ENCODE assay signal across 30 mouse cellular contexts in genomic region chr11:32407863-32408262, GRCm38 (mm10). TPM values are rescaled to one million over a fixed set of nuclear protein-coding genes. Genes with fewer than 3 reads are reported as not detected.
DNase-seq lines count a peak whose midpoint lies in the region; ATAC-seq and TF ChIP-seq lines count a peak whose summit lies in the region.
"Had no signal": no experiment of that assay in that cellular context is flagged by ENCODE, and none has a peak within 500 bp of the region (broad histone marks: within the 10 kb centered on the region; RNA-seq: fewer than 3 reads in every experiment).

No protein-coding gene starts in this region.

- no peak overlapping the region for H3K9ac ChIP-seq in heart, postnatal 0 days (replicated peaks; ENCODE audit: low read depth, low read length)
- H3K9ac ChIP-seq in lung, embryonic 15.5 days = no peak overlapping the region
- H3K9ac ChIP-seq: embryonic facial prominence, embryonic 12.5 days; forebrain, embryonic 15.5 days; heart, embryonic 12.5 days; limb, embryonic 12.5 days; liver, embryonic 12.5 days; midbrain, embryonic 13.5 days; stomach, embryonic 15.5 days had no signal

- no peak overlapping the region for H3K27ac ChIP-seq in heart, postnatal 0 days (ENCODE audit: low read depth)
- H3K27ac ChIP-seq in lung, embryonic 15.5 days = peak overlapping the region; percentile 16; the same call in 1 of the 2 replicates
- H3K27ac ChIP-seq: embryonic facial prominence, embryonic 12.5 days; forebrain, embryonic 10.5 days; forebrain, embryonic 15.5 days; gastrocnemius, adult 2 months; heart, adult 2 months; hindbrain, embryonic 13.5 days; limb, embryonic 12.5 days; liver, embryonic 12.5 days; midbrain, embryonic 13.5 days; stomach, embryonic 15.5 days had no signal

- ATAC-seq in heart, postnatal 0 days (ENCODE audit: insufficient read depth, low read depth) = peak; percentile 30; the same call in 1 of the 2 replicates
- ATAC-seq in lung, embryonic 15.5 days (ENCODE audit: borderline replicate concordance, extremely low read depth, low FRiP score, low TSS enrichment) = no peak
- ATAC-seq in granulocyte monocyte progenitor cell, adult 5-6 weeks (replicated peaks; ENCODE audit: poor library complexity, severe bottlenecking) = peak; percentile 84
- ATAC-seq: forebrain, embryonic 15.5 days; intestine, embryonic 16.5 days; liver, embryonic 12.5 days; midbrain, embryonic 13.5 days; Patski had no signal

- no peaks in the 10 kb centered on the region for H3K9me3 ChIP-seq in heart, postnatal 0 days (replicated peaks; ENCODE audit: control insufficient read depth, low read length)
- no peaks in the 10 kb centered on the region for H3K9me3 ChIP-seq in lung, embryonic 15.5 days
- H3K9me3 ChIP-seq: embryonic facial prominence, embryonic 12.5 days; forebrain, embryonic 10.5 days; forebrain, embryonic 15.5 days; heart, embryonic 12.5 days; hindbrain, embryonic 13.5 days; limb, embryonic 12.5 days; liver, embryonic 12.5 days; midbrain, embryonic 13.5 days; stomach, embryonic 15.5 days had no signal

- 52% methylated on average over 3 of the region's 3 CpGs for WGBS in heart, postnatal 0 days
- 76% methylated on average over 2 of the region's 3 CpGs for WGBS in lung, embryonic 15.5 days

- H3K36me3 ChIP-seq in heart, postnatal 0 days (replicated peaks; ENCODE audit: control insufficient read depth, insufficient read depth, low read length) = 0 out of 2 replicates have a peak, but pooled peaks cover 5% of the 10 kb centered on the region
- H3K36me3 ChIP-seq in lung, embryonic 15.5 days = peaks cover 53% of the 10 kb centered on the region

- 0 out of 2 replicates have a peak, but pooled peaks cover 12% of the 10 kb centered on the region for H3K4me1 ChIP-seq in heart, postnatal 0 days (ENCODE audit: control insufficient read depth, insufficient read depth)
- peaks cover 26% of the 10 kb centered on the region for H3K4me1 ChIP-seq in lung, embryonic 15.5 days
- H3K4me1 ChIP-seq: forebrain, embryonic 15.5 days; limb, embryonic 12.5 days had no signal

- DNase-seq in heart, postnatal 0 days (ENCODE audit: low spot score) = no peak
- no peak for DNase-seq in heart, postnatal 36 days
- no peak for DNase-seq in lung, postnatal 4 days
- DNase-seq in thymus, postnatal 25 days = no peak
- DNase-seq in frontal cortex, postnatal 14 days (ENCODE audit: low spot score in 2 of 2) = no peak
- DNase-seq: adrenal gland, postnatal 10 days; cerebellum, adult 11 months; cerebellum, adult 9-10 months; cerebellum, postnatal 36 days; embryo, embryonic 11 days; gastrocnemius, adult 2 months; gastrocnemius, postnatal 36 days; heart, adult 2 months; kidney, adult 9 months; kidney, postnatal 10 days; right cerebral cortex, postnatal 25 days; thymus, postnatal 14 days had no signal

- H3K4me3 ChIP-seq in heart, postnatal 0 days (ENCODE audit: low read depth, low read length) = no peak overlapping the region
- no peak overlapping the region for H3K4me3 ChIP-seq in lung, embryonic 15.5 days
- H3K4me3 ChIP-seq: embryonic facial prominence, embryonic 12.5 days; forebrain, embryonic 10.5 days; forebrain, embryonic 15.5 days; gastrocnemius, adult 2 months; heart, adult 2 months; heart, embryonic 12.5 days; hindbrain, embryonic 13.5 days; limb, embryonic 12.5 days; liver, embryonic 12.5 days; midbrain, embryonic 13.5 days; stomach, embryonic 15.5 days had no signal

- intact Hi-C loops in heart, postnatal 36 days (cut with DNase I) = no loop called here

- no peak for TF ChIP-seq CTCF in heart, postnatal 0 days (IDR thresholded peaks at IDR 0.05; ENCODE audit: low read depth)

- no peak for TF ChIP-seq EP300 in heart, postnatal 0 days (IDR thresholded peaks at IDR 0.05; ENCODE audit: low read depth)

- no peaks in the 10 kb centered on the region for H3K27me3 ChIP-seq in heart, postnatal 0 days (ENCODE audit: control insufficient read depth, insufficient read depth, low read length)
- H3K27me3 ChIP-seq in lung, embryonic 15.5 days = no peaks in the 10 kb centered on the region
- H3K27me3 ChIP-seq: embryonic facial prominence, embryonic 12.5 days; forebrain, embryonic 15.5 days; heart, embryonic 12.5 days; hindbrain, embryonic 13.5 days; limb, embryonic 12.5 days; liver, embryonic 12.5 days; midbrain, embryonic 13.5 days; Patski; stomach, embryonic 15.5 days had no signal

- H3K4me2 ChIP-seq in heart, postnatal 0 days (ENCODE audit: low read depth, low read length) = no peak overlapping the region
- H3K4me2 ChIP-seq in lung, embryonic 15.5 days = no peak overlapping the region
- H3K4me2 ChIP-seq: embryonic facial prominence, embryonic 12.5 days; forebrain, embryonic 15.5 days; heart, embryonic 12.5 days; hindbrain, embryonic 13.5 days; limb, embryonic 12.5 days; liver, embryonic 12.5 days; midbrain, embryonic 13.5 days; stomach, embryonic 15.5 days had no signal

RNA-seq across cellular contexts. Expression of gene Ubtd2, which starts 47.3 kb away (rescaled TPM):
- 22.1 and 25.0 TPM in 2 replicates for total RNA-seq in heart, postnatal 0 days (2014; rRNA removed; ENCODE audit: low replicate concordance)
- 11.5 and 11.6 TPM in 2 replicates for polyA plus RNA-seq in heart, postnatal 0 days (2015; fragmentation: Nextera tagmentation; extraction: Ambion mirVana)
- total RNA-seq in heart, postnatal 36 days (2021) = 1 to 10 TPM; 4.7 to 7.0 TPM
- 46.8 and 48.4 TPM in 2 replicates for polyA plus RNA-seq in lung, embryonic 15.5 days (2015; fragmentation: Nextera tagmentation; extraction: Ambion mirVana)
- total RNA-seq in granulocyte monocyte progenitor cell, adult 5-6 weeks (2014; fragmentation: Nextera tagmentation) = 9.5 and 14.1 TPM in 2 replicates
- 3.6 and 7.3 TPM in 2 replicates for total RNA-seq in granulocyte monocyte progenitor cell, adult 5-6 weeks (2017)
